Mouse (Mus musculus): ENCODE results near the gene Tenm4. TPM values are rescaled to one million over a fixed set of nuclear protein-coding genes. Genes with fewer than 3 reads are reported as not detected.

The Tenm4 gene
- polyA plus RNA-seq, 1 experiment from 2014 or later, result 7.3 TPM

- no peak overlapping the region for H3K9ac ChIP-seq (ENCODE audit: low read depth, low read length)
- no peaks in the 10 kb centered on the region for H3K36me3 ChIP-seq (ENCODE audit: control insufficient read depth, insufficient read depth, low read length)
- no peaks in the 10 kb centered on the region for H3K4me1 ChIP-seq (replicated peaks; ENCODE audit: control insufficient read depth, insufficient read depth, low read length)
- ATAC-seq (replicated peaks; ENCODE audit: low FRiP score), result no peak
- H3K4me2 ChIP-seq, result no peak overlapping the region
- H3K27me3 ChIP-seq (replicated peaks; ENCODE audit: control insufficient read depth, insufficient read depth, low read length), result no peaks in the 10 kb centered on the region
- no peaks in the 10 kb centered on the region for H3K9me3 ChIP-seq (ENCODE audit: control insufficient read depth, low read length)
- no peak overlapping the region for H3K4me3 ChIP-seq (ENCODE audit: low read depth, low read length)
- no peak for DNase-seq (ENCODE audit: low spot score)
- no peak overlapping the region for H3K27ac ChIP-seq (ENCODE audit: low read depth, low read length)
- 84% methylated on average over 7 of the region's 7 CpGs for WGBS
These were observed 214.8 kb downstream of the Tenm4 start for GRCm38 (mm10) chr7:96385850-96386249.

- ATAC-seq (replicated peaks; ENCODE audit: low FRiP score), result no peak
- H3K27me3 ChIP-seq (replicated peaks; ENCODE audit: control insufficient read depth, insufficient read depth, low read length), result no peaks in the 10 kb centered on the region
- H3K9me3 ChIP-seq (ENCODE audit: control insufficient read depth, low read length), result no peaks in the 10 kb centered on the region
- no peak overlapping the region for H3K27ac ChIP-seq (ENCODE audit: low read depth, low read length)
- DNase-seq (ENCODE audit: low spot score), result no peak
- 83% methylated on average over 6 of the region's 6 CpGs for WGBS
- H3K4me2 ChIP-seq, result no peak overlapping the region
- no peaks in the 10 kb centered on the region for H3K4me1 ChIP-seq (replicated peaks; ENCODE audit: control insufficient read depth, insufficient read depth, low read length)
- no peak overlapping the region for H3K9ac ChIP-seq (ENCODE audit: low read depth, low read length)
- no peaks in the 10 kb centered on the region for H3K36me3 ChIP-seq (ENCODE audit: control insufficient read depth, insufficient read depth, low read length)
- no peak overlapping the region for H3K4me3 ChIP-seq (ENCODE audit: low read depth, low read length)
These were observed 219.1 kb downstream of the Tenm4 start for GRCm38 (mm10) chr7:96390034-96390670.

- Histone ChIP-seq H3K4me1 (replicated peaks; ENCODE audit: control insufficient read depth, insufficient read depth, low read length) (no peaks in the 10 kb centered on the region), H3K4me2 (no peak overlapping the region), H3K4me3 (ENCODE audit: low read depth, low read length) (no peak overlapping the region), H3K27me3 (replicated peaks; ENCODE audit: control insufficient read depth, insufficient read depth, low read length) (no peaks in the 10 kb centered on the region), H3K36me3 (ENCODE audit: control insufficient read depth, insufficient read depth, low read length) (no peaks in the 10 kb centered on the region), H3K27ac (ENCODE audit: low read depth, low read length) (no peak overlapping the region), H3K9ac (ENCODE audit: low read depth, low read length) (no peak overlapping the region), H3K9me3 (ENCODE audit: control insufficient read depth, low read length) (no peaks in the 10 kb centered on the region)
- ATAC-seq (replicated peaks; ENCODE audit: low FRiP score), result no peak
- DNase-seq (ENCODE audit: low spot score), result no peak
- 81% methylated on average over 4 of the region's 4 CpGs for WGBS
These were observed 219.8 kb downstream of the Tenm4 start for GRCm38 (mm10) chr7:96390894-96391293.

GRCm38 (mm10) chr7:96391797-96392472, 220.9 kb downstream of the Tenm4 start:
- H3K9ac ChIP-seq (ENCODE audit: low read depth, low read length), result no peak overlapping the region
- H3K4me2 ChIP-seq, result no peak overlapping the region
- H3K9me3 ChIP-seq (ENCODE audit: control insufficient read depth, low read length), result no peaks in the 10 kb centered on the region
- WGBS, result 75% methylated on average over 6 of the region's 6 CpGs
- H3K27ac ChIP-seq (ENCODE audit: low read depth, low read length), result no peak overlapping the region
- no peaks in the 10 kb centered on the region for H3K4me1 ChIP-seq (replicated peaks; ENCODE audit: control insufficient read depth, insufficient read depth, low read length)
- no peak overlapping the region for H3K4me3 ChIP-seq (ENCODE audit: low read depth, low read length)
- DNase-seq (ENCODE audit: low spot score), result no peak
- no peak for ATAC-seq (replicated peaks; ENCODE audit: low FRiP score)
- H3K36me3 ChIP-seq (ENCODE audit: control insufficient read depth, insufficient read depth, low read length), result no peaks in the 10 kb centered on the region
- H3K27me3 ChIP-seq (replicated peaks; ENCODE audit: control insufficient read depth, insufficient read depth, low read length), result no peaks in the 10 kb centered on the region

GRCm38 (mm10) chr7:96392600-96392999, 221.6 kb downstream of the Tenm4 start:
- no peak overlapping the region for H3K27ac ChIP-seq (ENCODE audit: low read depth, low read length)

GRCm38 (mm10) chr7:96397940-96398339, 226.9 kb downstream of the Tenm4 start:
- Histone ChIP-seq H3K27ac (ENCODE audit: low read depth, low read length) (no peak overlapping the region), H3K9me3 (ENCODE audit: control insufficient read depth, low read length) (no peaks in the 10 kb centered on the region), H3K4me1 (replicated peaks; ENCODE audit: control insufficient read depth, insufficient read depth, low read length) (no peaks in the 10 kb centered on the region), H3K27me3 (replicated peaks; ENCODE audit: control insufficient read depth, insufficient read depth, low read length) (no peaks in the 10 kb centered on the region), H3K36me3 (ENCODE audit: control insufficient read depth, insufficient read depth, low read length) (no peaks in the 10 kb centered on the region), H3K4me2 (no peak overlapping the region), H3K4me3 (ENCODE audit: low read depth, low read length) (no peak overlapping the region), H3K9ac (ENCODE audit: low read depth, low read length) (no peak overlapping the region)
- no peak for ATAC-seq (replicated peaks; ENCODE audit: low FRiP score)
- WGBS, result 84% methylated on average over 1 of the region's 1 CpGs
- no peak for DNase-seq (ENCODE audit: low spot score)

More at GRCm38 (mm10) chr7:96392600-96392999, 221.6 kb downstream of the Tenm4 start:
- 82% methylated on average over 2 of the region's 2 CpGs for WGBS
- ATAC-seq (replicated peaks; ENCODE audit: low FRiP score) (no peak), DNase-seq (ENCODE audit: low spot score) (no peak)
- H3K4me3 ChIP-seq (ENCODE audit: low read depth, low read length), result no peak overlapping the region
- H3K36me3 ChIP-seq (ENCODE audit: control insufficient read depth, insufficient read depth, low read length), result no peaks in the 10 kb centered on the region
- no peaks in the 10 kb centered on the region for H3K9me3 ChIP-seq (ENCODE audit: control insufficient read depth, low read length)
- no peak overlapping the region for H3K4me2 ChIP-seq
- H3K9ac ChIP-seq (ENCODE audit: low read depth, low read length), result no peak overlapping the region
- no peaks in the 10 kb centered on the region for H3K4me1 ChIP-seq (replicated peaks; ENCODE audit: control insufficient read depth, insufficient read depth, low read length)
- no peaks in the 10 kb centered on the region for H3K27me3 ChIP-seq (replicated peaks; ENCODE audit: control insufficient read depth, insufficient read depth, low read length)

- DNase-seq (ENCODE audit: low spot score), result no peak
- no peak overlapping the region for H3K4me3 ChIP-seq (ENCODE audit: low read depth, low read length)
- H3K27ac ChIP-seq (ENCODE audit: low read depth, low read length), result no peak overlapping the region
- no peaks in the 10 kb centered on the region for H3K27me3 ChIP-seq (replicated peaks; ENCODE audit: control insufficient read depth, insufficient read depth, low read length)
- no peak overlapping the region for H3K9ac ChIP-seq (ENCODE audit: low read depth, low read length)
- ATAC-seq (replicated peaks; ENCODE audit: low FRiP score), result no peak
- H3K36me3 ChIP-seq (ENCODE audit: control insufficient read depth, insufficient read depth, low read length), result no peaks in the 10 kb centered on the region
- 67% methylated on average over 11 of the region's 11 CpGs for WGBS
- no peaks in the 10 kb centered on the region for H3K9me3 ChIP-seq (ENCODE audit: control insufficient read depth, low read length)
- H3K4me1 ChIP-seq (replicated peaks; ENCODE audit: control insufficient read depth, insufficient read depth, low read length), result no peaks in the 10 kb centered on the region
- no peak overlapping the region for H3K4me2 ChIP-seq
These were observed 229.4 kb downstream of the Tenm4 start for GRCm38 (mm10) chr7:96400411-96400810.

- H3K4me2 ChIP-seq, result no peak overlapping the region
- 59% methylated on average over 8 of the region's 8 CpGs for WGBS
- no peak overlapping the region for H3K4me3 ChIP-seq (ENCODE audit: low read depth, low read length)
- no peaks in the 10 kb centered on the region for H3K4me1 ChIP-seq (replicated peaks; ENCODE audit: control insufficient read depth, insufficient read depth, low read length)
- H3K27me3 ChIP-seq (replicated peaks; ENCODE audit: control insufficient read depth, insufficient read depth, low read length), result no peaks in the 10 kb centered on the region
- H3K9ac ChIP-seq (ENCODE audit: low read depth, low read length), result no peak overlapping the region
- H3K9me3 ChIP-seq (ENCODE audit: control insufficient read depth, low read length), result no peaks in the 10 kb centered on the region
- no peaks in the 10 kb centered on the region for H3K36me3 ChIP-seq (ENCODE audit: control insufficient read depth, insufficient read depth, low read length)
- ATAC-seq (replicated peaks; ENCODE audit: low FRiP score), result no peak
- DNase-seq (ENCODE audit: low spot score), result no peak
- no peak overlapping the region for H3K27ac ChIP-seq (ENCODE audit: low read depth, low read length)
These were observed 235.7 kb downstream of the Tenm4 start for GRCm38 (mm10) chr7:96406630-96407214.

All from liver, embryonic 11.5 days (tissue).